ENCODE assay signal across 8 mouse cellular contexts in genomic region chr2:154436458-154437190, GRCm38 (mm10). TPM values are rescaled to one million over a fixed set of nuclear protein-coding genes. Genes with fewer than 3 reads are reported as not detected.
DNase-seq lines count a peak whose midpoint lies in the region; ATAC-seq and TF ChIP-seq lines count a peak whose summit lies in the region.

Cbfa2t2 (plus strand) TSS chr2:154436481.

- peaks cover 23% of the 10 kb centered on the region for H3K4me1 ChIP-seq in hindbrain, embryonic 14.5 days (replicated peaks; ENCODE audit: control insufficient read depth, insufficient read depth, low read length)
- H3K4me1 ChIP-seq in stomach, embryonic 15.5 days = peaks cover 9% of the 10 kb centered on the region; the same call in 1 of the 2 replicates

- intact Hi-C loops in left cerebral cortex, postnatal 25 days (cut with DNase I) = loop anchor here (2.0 to 5.0 kb wide), 2 partner anchors 18 to 101 kb away; no protein-coding TSS in a partner anchor

- H3K36me3 ChIP-seq in hindbrain, embryonic 14.5 days (replicated peaks; ENCODE audit: control insufficient read depth, insufficient read depth) = no peaks in the 10 kb centered on the region
- H3K36me3 ChIP-seq in stomach, embryonic 15.5 days = no peaks in the 10 kb centered on the region

- no peaks in the 10 kb centered on the region for H3K9me3 ChIP-seq in hindbrain, embryonic 14.5 days (ENCODE audit: control insufficient read depth, low read length)
- no peaks in the 10 kb centered on the region for H3K9me3 ChIP-seq in stomach, embryonic 15.5 days

- 0 out of 2 replicates have a peak, but pooled peaks have one; percentile 30 for TF ChIP-seq POLR2A in brain, embryonic 14.5 days (IDR thresholded peaks at IDR 0.05; ENCODE audit: borderline replicate concordance, extremely low read depth, insufficient read depth, insufficient read length, poor library complexity, severe bottlenecking)

- peak within 1 kb of the TSS; percentile 91 for H3K27ac ChIP-seq in hindbrain, embryonic 14.5 days
- H3K27ac ChIP-seq in stomach, embryonic 15.5 days = peak within 1 kb of the TSS; percentile 94

- H3K4me3 ChIP-seq in hindbrain, embryonic 14.5 days (replicated peaks; ENCODE audit: low read length) = peak within 1 kb of the TSS; percentile 94
- H3K4me3 ChIP-seq in stomach, embryonic 15.5 days (replicated peaks) = peak within 1 kb of the TSS; percentile 99

- ATAC-seq in hindbrain, embryonic 14.5 days (ENCODE audit: low FRiP score) = peak; percentile 67
- ATAC-seq in stomach, embryonic 15.5 days (ENCODE audit: insufficient read depth, low FRiP score, low read depth) = peak; percentile 54

- peak within 1 kb of the TSS; percentile 98 for H3K9ac ChIP-seq in hindbrain, embryonic 14.5 days
- H3K9ac ChIP-seq in stomach, embryonic 15.5 days = peak within 1 kb of the TSS; percentile 98

- no peak for TF ChIP-seq CTCF in brain, embryonic 14.5 days (IDR thresholded peaks at IDR 0.05; ENCODE audit: borderline replicate concordance, extremely low read depth, insufficient read depth, insufficient read length)

- H3K27me3 ChIP-seq in hindbrain, embryonic 14.5 days (ENCODE audit: control insufficient read depth, insufficient read depth, low read length) = no peaks in the 10 kb centered on the region
- no peaks in the 10 kb centered on the region for H3K27me3 ChIP-seq in stomach, embryonic 15.5 days (replicated peaks)

- DNase-seq in heart, adult 18-20 months = peak in 1 of 2 experiments; percentile 76
- no peak for DNase-seq in heart, adult 11 months
- no peak for DNase-seq in brain, embryonic 14.5 days (ENCODE audit: low read depth)
- peak; percentile 38 for DNase-seq in forelimb bud, embryonic 11.5 days (ENCODE audit: low read depth, low spot score)
- DNase-seq in hindbrain, embryonic 14.5 days (ENCODE audit: low spot score) = peak; percentile 50
- DNase-seq in left cerebral cortex, postnatal 25 days (ENCODE audit: low spot score in 2 of 2) = peak; percentile 43 to 58
- DNase-seq in mesoderm, embryonic 11.5 days (ENCODE audit: low read depth, low spot score) = peak; percentile 59

- under 1% methylated on average over 58 of the region's 70 CpGs for WGBS in hindbrain, embryonic 14.5 days
- WGBS in stomach, embryonic 15.5 days = 0% methylated on average over 53 of the region's 70 CpGs

- peak within 1 kb of the TSS; percentile 74 for H3K4me2 ChIP-seq in hindbrain, embryonic 14.5 days (replicated peaks)
- peak within 1 kb of the TSS; percentile 52 for H3K4me2 ChIP-seq in stomach, embryonic 15.5 days

RNA-seq across cellular contexts. Expression of gene Cbfa2t2, which starts in this region (rescaled TPM):
- 10 to 100 TPM; 12.8 to 15.9 TPM for total RNA-seq in heart, adult 18-20 months (2021)
- 46.3 and 51.1 TPM in 2 replicates for polyA plus RNA-seq in brain, embryonic 14.5 days (2012; rRNA removed)
- 44.6 and 48.0 TPM in 2 replicates for polyA plus RNA-seq in hindbrain, embryonic 14.5 days (2014; fragmentation: Nextera tagmentation; extraction: Ambion mirVana)
- 10 to 100 TPM; 54.6 to 57.5 TPM for total RNA-seq in left cerebral cortex, postnatal 25 days (2021)
- polyA plus RNA-seq in stomach, embryonic 15.5 days (2015; fragmentation: Nextera tagmentation; extraction: Ambion mirVana) = 32.1 and 34.7 TPM in 2 replicates

Comparison
In these comparisons a context has a peak if more than half of its experiments do, and no peak if none do; other contexts are left out.
1. DNase-seq: peak in forelimb bud, embryonic 11.5 days (single experiment), hindbrain, embryonic 14.5 days (single experiment), left cerebral cortex, postnatal 25 days (2 of 2) and mesoderm, embryonic 11.5 days (single experiment); none in heart, adult 11 months (single experiment) and brain, embryonic 14.5 days (single experiment).